Mouse (Mus musculus) erythroblast, adult 5-6 weeks (primary cell): Measurements from ENCODE around the gene Gm20388. TPM values are rescaled to one million over a fixed set of nuclear protein-coding genes. Genes with fewer than 3 reads are reported as not detected.

ENCODE experiments used
- ATAC-seq: replicated peaks from 2 replicates; pipeline ENCODE4 v1.8.0; 2016; ENCODE audit warnings: moderate number of reproducible peaks, mild to moderate bottlenecking, moderate TSS enrichment, inconsistent platforms; ENCODE audit not compliant: poor library complexity, low FRiP score, severe bottlenecking
- total RNA-seq, 2 experiments: library from RNA; stranded (forward) in 1 of 2; stranded (reverse) in 1 of 2; fragments of 150-400 nt in 1 of 2; fragments of 200-764, 138-1000 nt in 1 of 2; gene quantifications; 2 replicates each; pipeline versions ENCODE4 v1.2.3 to v1.2.4; 2015 to 2017; ENCODE audit warnings: low replicate concordance in 2 of 2

The Gm20388 gene
- total RNA-seq, 2 experiments from 2014 or later = 2.9 to 7.8 TPM

DNA sequence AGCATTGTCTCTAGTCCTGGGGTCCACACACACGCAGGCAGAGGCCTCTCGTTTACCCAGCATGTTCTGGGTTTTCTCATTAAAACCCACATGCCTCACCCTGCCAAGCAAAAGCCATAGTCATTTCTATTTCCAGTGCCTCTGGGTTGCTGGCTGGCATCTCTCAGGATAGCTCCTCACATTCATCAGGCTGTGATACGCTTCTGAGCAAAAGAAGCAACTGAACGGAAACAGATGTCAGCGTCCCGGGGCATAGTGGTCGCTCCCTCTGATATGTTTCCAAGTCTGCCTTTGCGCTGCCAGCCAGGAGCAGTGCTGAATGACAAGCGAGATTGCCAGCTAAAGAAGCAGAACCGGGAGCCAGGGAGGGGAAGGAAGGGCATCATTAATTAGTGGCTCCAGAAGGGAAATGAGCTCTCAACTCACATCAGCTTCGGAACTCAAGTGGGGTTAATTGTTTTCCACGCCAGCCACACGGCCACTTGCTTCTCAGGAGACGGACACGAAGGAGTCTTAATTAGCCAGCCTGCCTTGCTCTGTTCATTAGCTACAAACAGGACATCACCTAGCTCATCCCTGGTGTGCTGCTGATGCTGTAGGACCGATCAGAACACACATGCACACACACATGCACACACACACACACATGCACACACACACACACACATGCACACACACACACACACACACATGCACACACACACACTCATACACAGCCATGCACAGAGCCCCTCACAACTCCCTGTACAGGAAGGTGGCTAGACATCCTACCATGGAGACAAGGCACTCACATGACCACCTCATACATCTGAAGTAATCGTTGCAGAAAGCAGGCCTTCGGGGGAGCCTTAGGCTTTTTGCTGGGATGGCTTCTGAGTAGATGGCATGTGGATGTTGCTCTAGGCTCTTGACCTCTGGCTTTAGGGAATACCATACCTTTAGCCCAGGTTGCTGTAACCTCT is 4160.0 kb downstream of the Gm20388 start:
- no peak for ATAC-seq

GRCm38 (mm10) chr8:124075977-124076376 is 4165.3 kb downstream of the Gm20388 start:
- no peak for ATAC-seq

DNA sequence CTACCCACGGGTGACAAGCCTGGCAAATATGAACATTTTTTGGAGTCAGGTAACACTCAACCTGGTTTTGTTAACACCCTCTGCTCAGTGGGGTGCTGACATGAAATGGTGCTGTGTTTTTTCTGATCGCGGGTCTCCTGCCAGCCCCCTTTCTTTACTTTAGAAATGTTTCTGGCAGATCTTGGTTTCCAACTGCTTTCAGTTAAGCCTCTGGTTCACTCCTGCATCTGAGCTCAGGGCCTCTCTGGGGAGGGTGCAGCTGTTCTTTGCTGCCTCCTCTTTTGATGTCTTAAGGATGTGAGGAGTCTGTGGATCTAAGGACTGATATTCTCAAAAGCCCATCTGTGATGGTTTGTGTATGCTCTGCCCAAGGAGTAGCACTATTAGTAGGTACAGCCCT is 4165.8 kb downstream of the Gm20388 start:
- no peak for ATAC-seq

DNA sequence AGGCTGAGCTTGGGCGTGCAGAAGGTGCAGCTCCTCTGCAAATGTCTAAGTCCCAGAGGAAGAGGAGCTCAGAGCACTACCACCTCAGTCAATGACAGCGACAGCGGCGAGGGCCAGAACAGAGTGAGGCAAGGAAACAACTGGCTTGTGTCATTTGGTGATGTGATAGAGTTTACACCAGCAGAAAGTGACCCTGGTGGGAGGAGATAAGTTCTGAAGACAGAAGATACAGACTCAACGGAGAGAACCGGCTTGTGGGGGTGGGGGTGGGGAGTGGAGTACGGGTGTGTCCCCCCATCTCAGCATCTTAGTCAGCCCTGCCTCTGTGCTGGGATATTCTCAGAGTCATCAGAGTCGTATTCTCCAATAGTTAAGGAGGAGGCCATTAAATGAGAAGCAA is 4166.7 kb downstream of the Gm20388 start:
- peak; percentile 71 for ATAC-seq

DNA sequence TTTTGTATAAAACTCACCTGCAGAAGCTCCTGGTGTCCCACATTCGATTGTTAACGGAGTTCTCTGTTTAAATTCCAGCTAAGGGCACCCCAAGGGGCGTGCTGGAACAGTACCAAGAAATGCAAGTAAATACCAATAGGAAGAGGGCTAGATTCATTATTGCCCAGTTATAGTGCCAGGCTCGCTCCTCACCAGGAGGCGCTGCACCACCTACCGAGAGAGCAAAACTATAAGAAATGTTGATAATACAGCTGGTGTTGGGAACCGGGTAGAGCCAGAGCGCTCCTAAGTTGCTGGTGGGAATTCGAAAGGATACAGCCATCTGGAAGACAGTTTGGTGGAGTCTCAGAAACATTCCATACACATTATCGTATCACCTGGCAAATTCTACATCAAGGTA is 4167.4 kb downstream of the Gm20388 start:
- no peak for ATAC-seq

DNA sequence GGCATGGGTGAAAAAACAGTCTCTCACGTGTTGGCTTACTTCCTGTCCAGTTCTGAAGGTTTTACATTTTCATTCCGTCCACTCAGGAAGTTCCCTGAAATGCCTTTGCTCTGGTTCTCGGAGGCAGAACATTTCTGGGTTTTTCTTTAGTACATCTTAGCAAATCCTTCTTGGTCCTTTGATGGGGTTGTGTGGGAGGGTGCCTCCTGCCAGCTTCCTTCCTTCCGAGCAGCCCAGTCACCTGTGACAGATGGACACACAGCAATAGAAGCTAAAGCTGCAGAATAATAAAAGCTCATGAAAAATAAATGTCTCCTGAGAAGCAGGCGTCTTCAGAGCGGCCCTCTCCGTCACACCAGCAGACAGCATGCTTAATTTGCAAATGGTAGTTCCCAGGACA is 4168.3 kb downstream of the Gm20388 start:
- no peak for ATAC-seq

DNA sequence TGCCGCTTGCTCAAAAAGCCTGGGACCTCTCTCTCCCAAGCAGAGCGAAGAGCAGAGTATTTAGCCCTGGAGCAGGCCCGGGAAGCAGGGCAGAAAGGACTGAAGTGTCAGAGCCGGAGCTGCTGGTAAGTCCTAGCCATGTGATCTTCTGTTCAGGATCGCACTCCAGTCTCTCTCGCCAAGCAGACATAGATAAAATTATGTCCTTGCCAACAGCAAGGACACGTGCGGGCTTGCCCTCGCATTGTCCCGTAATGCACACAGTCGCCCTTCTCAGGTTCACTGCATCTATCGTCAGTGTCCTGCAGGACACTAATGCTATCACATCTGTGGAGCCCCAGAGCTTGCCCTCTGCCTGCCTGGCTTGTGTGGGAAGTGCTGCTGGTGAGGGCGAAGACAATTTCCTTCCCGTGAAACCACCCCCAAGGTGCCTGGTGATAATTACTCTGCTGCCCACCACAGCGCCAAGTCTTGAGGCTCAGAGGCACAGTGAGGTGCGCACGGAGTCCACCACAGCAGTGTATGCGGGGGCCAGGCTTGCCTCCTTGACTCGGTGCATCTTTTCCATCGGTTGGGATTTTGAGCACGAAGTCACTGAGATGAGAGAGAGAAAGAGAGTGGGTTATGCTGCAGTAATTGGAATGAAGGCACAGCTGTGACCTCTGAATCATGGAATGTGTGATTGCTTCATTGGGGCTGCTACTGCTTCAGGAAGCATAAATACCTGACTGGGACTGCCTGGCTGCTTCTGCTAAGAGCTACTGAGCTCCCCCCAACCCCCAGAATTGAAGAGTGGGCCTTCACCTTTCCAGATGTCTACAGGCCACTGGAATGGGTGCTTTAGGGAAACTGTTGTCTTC is 4170.1 kb downstream of the Gm20388 start:
- no peak for ATAC-seq

- ATAC-seq = no peak
Observed at GRCm38 (mm10) chr8:124082616-124083015, 4172.0 kb downstream of the Gm20388 start.

DNA sequence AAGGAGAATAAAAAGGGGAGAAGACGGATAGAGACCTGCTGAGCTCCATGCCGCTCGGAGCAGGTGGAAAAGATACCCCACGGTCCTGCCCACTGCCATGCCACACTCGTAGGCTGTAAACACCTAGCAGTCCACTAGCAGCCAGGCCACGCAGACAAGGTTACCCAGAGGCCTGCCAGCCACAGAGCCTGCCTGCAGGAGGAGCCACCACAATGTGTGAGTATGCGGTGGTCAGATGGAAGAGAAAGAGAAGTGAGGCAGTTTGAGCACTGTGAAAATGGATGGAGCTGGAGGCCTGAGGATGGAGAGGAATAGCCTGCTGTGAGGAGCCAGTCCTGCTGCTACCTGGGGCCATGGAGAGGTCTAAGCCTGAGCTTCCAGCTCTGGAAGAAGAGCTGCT is 4173.0 kb downstream of the Gm20388 start:
- no peak for ATAC-seq

DNA sequence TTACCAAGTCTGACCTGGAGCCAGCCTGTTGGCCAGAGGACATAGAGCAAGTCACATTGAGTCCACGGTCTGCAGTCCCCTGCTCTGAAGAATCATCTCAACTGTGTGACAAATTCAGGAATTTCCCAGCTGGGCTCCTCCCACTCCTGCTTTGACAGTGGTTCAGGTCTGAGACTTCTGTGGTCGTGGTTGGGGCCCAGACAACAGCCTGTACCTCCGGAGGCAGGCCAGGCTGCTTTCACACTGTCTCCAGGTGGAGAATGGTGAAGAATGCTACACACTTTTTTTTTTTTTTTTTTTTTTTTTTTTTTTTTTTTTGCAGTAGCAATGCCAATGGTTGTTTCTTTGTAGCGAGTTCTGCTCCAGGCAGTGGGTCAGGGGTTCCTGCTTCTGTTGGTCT is 4175.0 kb downstream of the Gm20388 start:
- no peak for ATAC-seq

GRCm38 (mm10) chr8:124088092-124088613 is 4177.5 kb downstream of the Gm20388 start:
- ATAC-seq = no peak

GRCm38 (mm10) chr8:124089016-124089415 is 4178.4 kb downstream of the Gm20388 start:
- ATAC-seq = no peak

GRCm38 (mm10) chr8:124090473-124090872 is 4179.8 kb downstream of the Gm20388 start:
- ATAC-seq = no peak

- ATAC-seq = no peak
Observed at GRCm38 (mm10) chr8:124098953-124099622, 4188.4 kb downstream of the Gm20388 start.

GRCm38 (mm10) chr8:124099623-124099965 is 4189.0 kb downstream of the Gm20388 start:
- no peak for ATAC-seq

- no peak for ATAC-seq
Observed at GRCm38 (mm10) chr8:124105869-124106268, 4195.2 kb downstream of the Gm20388 start.

DNA sequence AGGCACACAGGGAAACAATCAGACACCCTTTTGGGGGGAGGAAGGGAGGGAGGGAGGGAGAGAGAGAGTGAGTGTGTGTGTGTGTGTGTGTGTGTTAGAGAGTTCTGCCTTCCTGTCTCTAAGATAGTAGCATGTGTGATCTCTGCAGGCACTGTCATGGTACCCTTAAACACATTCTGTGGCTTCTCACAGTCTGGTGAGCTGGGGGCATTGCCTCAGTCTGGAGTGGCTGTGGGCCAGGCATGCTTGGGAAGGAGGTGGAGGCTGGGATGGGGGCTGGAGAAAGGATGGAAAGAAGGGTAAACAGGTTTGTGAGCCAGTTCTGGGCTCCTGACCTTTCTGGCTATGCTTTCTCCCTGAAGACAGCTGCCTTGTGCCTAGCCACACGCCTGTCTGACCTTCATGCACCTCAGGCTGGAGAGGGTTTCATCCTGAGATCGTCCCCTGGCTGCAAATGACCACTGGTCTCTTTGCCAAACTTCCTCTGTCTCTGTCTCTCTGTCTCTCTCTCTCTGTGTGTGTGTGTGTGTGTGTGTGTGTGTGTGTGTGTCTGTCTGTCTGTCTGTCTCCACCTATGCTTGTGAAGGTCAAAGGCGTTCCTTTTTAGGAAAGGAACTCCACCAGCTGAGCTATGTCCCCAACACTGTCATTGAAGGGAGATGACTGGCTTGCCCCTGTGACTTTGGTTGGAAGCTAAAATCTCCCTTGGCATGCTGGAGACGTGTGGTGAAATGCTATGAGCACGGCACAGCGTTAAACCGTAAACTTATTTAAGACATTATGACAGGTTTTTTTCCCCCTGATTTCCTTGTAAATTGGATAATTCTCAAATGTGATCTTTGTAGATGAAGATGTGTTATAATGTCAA is 4195.9 kb downstream of the Gm20388 start:
- ATAC-seq = no peak

GRCm38 (mm10) chr8:124113108-124113507 is 4202.5 kb downstream of the Gm20388 start:
- no peak for ATAC-seq

GRCm38 (mm10) chr8:124125241-124125640 is 4214.6 kb downstream of the Gm20388 start:
- ATAC-seq = no peak
